Mouse (Mus musculus): ENCODE data around the gene Cox19.

GRCm38 (mm10) chr5:139397359-139397916 lies 46.2 kb upstream of the Cox19 start:
- TF ChIP-seq CTCF (IDR thresholded peaks at IDR 0.05; ENCODE audit: low read depth, low read length) = no peak
- TF ChIP-seq GATA2 (IDR thresholded peaks at IDR 0.05; ENCODE audit: borderline replicate concordance, low read depth, low read length) = no peak
- peak; percentile 78; the same call in 1 of the 2 replicates for TF ChIP-seq POLR2AphosphoS5 (IDR thresholded peaks at IDR 0.05; ENCODE audit: insufficient replicate concordance, low read depth, low read length)
- no peak for TF ChIP-seq GATA1 (IDR thresholded peaks at IDR 0.05; ENCODE audit: borderline replicate concordance, low read length)

Measured in G1E (cell line).